Mouse (Mus musculus) gonadal fat pad, adult 2 months (tissue): ENCODE results near the gene Polr1c. TPM values are rescaled to one million over a fixed set of nuclear protein-coding genes. Genes with fewer than 3 reads are reported as not detected.

Experiments
- DNase-seq: peaks from one replicate; pipeline ENCODE4 v3.0.0-alpha.2; 2012; ENCODE audit warnings: low read depth
- polyA plus RNA-seq: library from polyadenylated mRNA; depleted of rRNA; stranded (reverse); fragments of >200 nt; gene quantifications from 2 replicates; pipeline ENCODE4 v1.2.3, GENCODE M21; 2012; rRNA removed

Gene Polr1c
- polyA plus RNA-seq, 1 experiment = 62.2 TPM

GRCm38 (mm10) chr17:46221601-46222000 lies 26.3 kb downstream of the Polr1c start:
- DNase-seq = no peak

- DNase-seq = no peak
Observed at GRCm38 (mm10) chr17:46210550-46210949, 37.3 kb downstream of the Polr1c start.

DNA sequence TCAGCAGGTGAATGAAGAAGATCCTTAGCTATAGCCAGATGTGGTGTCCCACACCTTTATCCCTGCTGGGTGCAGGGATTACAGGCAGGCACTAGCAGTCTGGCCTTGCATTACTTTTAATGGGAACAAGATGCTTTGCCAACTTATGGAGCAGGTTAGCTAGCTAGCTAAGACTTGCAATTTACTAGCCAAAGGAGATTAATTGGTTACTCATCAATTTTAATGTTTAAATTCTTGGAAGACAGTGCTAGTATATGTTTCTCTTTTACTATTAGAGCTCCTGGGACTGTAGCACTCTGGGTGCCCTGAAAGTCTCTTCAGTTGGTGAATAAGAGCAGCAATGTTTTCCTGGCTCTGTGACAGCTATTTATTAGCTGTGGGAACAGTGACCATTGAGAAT lies 41.2 kb downstream of the Polr1c start:
- DNase-seq = peak; percentile 31

DNA sequence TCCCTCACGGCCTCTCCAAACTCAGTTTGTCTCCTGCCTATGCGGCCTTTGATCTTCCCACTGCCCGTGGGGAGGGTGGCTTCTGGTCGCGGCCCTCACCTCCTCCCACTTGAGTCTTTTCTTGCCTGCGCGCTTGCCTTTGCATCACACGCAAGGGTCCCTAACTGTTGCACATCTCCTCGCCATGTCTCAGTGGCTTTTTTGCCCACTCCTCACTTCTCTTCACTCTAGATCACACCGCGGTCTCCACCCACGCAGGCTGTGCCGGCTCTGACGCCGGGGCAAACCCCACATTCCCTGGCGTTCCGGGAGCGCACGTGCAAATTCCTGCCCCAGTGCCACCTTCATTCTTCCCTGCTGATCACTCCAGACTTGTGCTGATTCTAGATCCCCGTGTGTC lies 44.8 kb downstream of the Polr1c start:
- no peak for DNase-seq

- peak; percentile 31 for DNase-seq
Observed at GRCm38 (mm10) chr17:46202421-46203071, 45.3 kb downstream of the Polr1c start, which contains the start of the genes Polh and Xpo5. TSS of gene Polh (minus strand) at chr17:46202645. TSS of gene Xpo5 (plus strand) at chr17:46202782.

GRCm38 (mm10) chr17:46201151-46201550 lies 46.7 kb downstream of the Polr1c start:
- no peak for DNase-seq

Other genes starting within 250 kb of the Polr1c start
- 233 and 316 TPM in 2 replicates for gene Vegfa, start 215.7 kb downstream of the Polr1c start, polyA plus RNA-seq
- gene Mrps18a, start 137.1 kb downstream of the Polr1c start, polyA plus RNA-seq = 43.8 and 49.0 TPM in 2 replicates
- gene Rsph9, start 103.8 kb downstream of the Polr1c start, polyA plus RNA-seq = 10.0 and 13.0 TPM in 2 replicates
- 23.9 and 25.8 TPM in 2 replicates for gene Mad2l1bp, start 94.5 kb downstream of the Polr1c start, polyA plus RNA-seq
- gene Gtpbp2, start 87.0 kb downstream of the Polr1c start, polyA plus RNA-seq = 117 and 138 TPM in 2 replicates
- 4.9 and 6.3 TPM in 2 replicates for gene Polh, start 45.4 kb downstream of the Polr1c start, polyA plus RNA-seq
- 43.0 and 44.9 TPM in 2 replicates for gene Xpo5, start 45.3 kb downstream of the Polr1c start, polyA plus RNA-seq
- gene Yipf3, start within 50 bp of the Polr1c start, polyA plus RNA-seq = 146 and 181 TPM in 2 replicates
- gene Lrrc73, start 5.5 kb upstream of the Polr1c start, polyA plus RNA-seq = 1.2 and 1.4 TPM in 2 replicates
- gene Tjap1, start 35.0 kb upstream of the Polr1c start, polyA plus RNA-seq = 28.1 and 29.4 TPM in 2 replicates
- 4.7 and 5.3 TPM in 2 replicates for gene Dlk2, start 49.4 kb upstream of the Polr1c start, polyA plus RNA-seq
- gene Abcc10, start 80.3 kb upstream of the Polr1c start, polyA plus RNA-seq = 11.8 and 13.8 TPM in 2 replicates
- 11.6 and 13.4 TPM in 2 replicates for gene Zfp318, start 135.7 kb upstream of the Polr1c start, polyA plus RNA-seq
- gene Crip3, start 180.9 kb upstream of the Polr1c start, polyA plus RNA-seq = 0.92 and 1.1 TPM in 2 replicates
- gene Slc22a7, start 190.4 kb upstream of the Polr1c start, polyA plus RNA-seq = 0.10 TPM in 1 of 2 replicates, not detected in the other
- 0.43 and 0.56 TPM in 2 replicates for gene Ttbk1, start 239.6 kb upstream of the Polr1c start, polyA plus RNA-seq
- 1.4 and 3.4 TPM in 2 replicates for gene Dnph1, start 248.7 kb upstream of the Polr1c start, polyA plus RNA-seq